Mouse (Mus musculus) thymus, adult 2 months (tissue): ENCODE data around the gene Ppcdc.

Experiments
- CTCF ChIP-seq: fragments of 200-500 bp; IDR thresholded peaks from 2 replicates; pipeline ENCODE4 v1.5.1; 2012; ENCODE audit warnings: mild to moderate bottlenecking, control low read depth, low read length, moderate library complexity, borderline replicate concordance; ENCODE audit not compliant: control insufficient read depth, poor library complexity, insufficient read depth; ENCODE audit errors: extremely low read depth
- POLR2A ChIP-seq: fragments of 200-500 bp; IDR thresholded peaks from 2 replicates; pipeline ENCODE4 v1.6.1; 2012; ENCODE audit warnings: mild to moderate bottlenecking, low read length, control low read depth, moderate library complexity; ENCODE audit not compliant: control insufficient read depth, poor library complexity, insufficient read depth; ENCODE audit errors: extremely low read depth

DNA sequence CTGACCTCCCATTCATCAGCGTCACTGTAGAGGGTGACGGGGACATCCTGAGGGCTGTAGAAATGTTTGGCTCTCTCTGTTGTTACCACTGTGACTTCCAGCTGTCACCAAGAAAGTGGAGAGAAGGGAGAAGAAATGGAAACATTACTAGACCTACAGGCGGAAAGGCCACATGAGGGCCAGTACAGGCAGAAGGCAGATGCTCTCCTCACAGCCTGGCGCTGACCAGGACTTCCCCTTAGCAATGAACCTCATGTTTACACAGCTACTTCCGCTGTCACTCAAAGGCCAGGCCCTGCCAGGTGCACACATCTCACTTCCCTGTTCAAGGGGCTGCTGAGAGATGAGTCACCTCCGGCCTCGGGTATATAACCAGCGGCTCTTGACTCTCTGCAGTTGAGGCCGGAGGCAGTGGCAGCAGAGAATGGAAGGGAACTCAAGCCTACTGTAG, 18.8 kb downstream of the Ppcdc start:
- TF ChIP-seq POLR2A (peak; percentile 44; the same call in 1 of the 2 replicates), CTCF (no peak)
